Mouse (Mus musculus) cortical plate, adult 2 months (tissue): Measurements from ENCODE around the gene Aldh1a3. TPM values are rescaled to one million over a fixed set of nuclear protein-coding genes. Genes with fewer than 3 reads are reported as not detected.

Experiments
- H3K27ac ChIP-seq: fragments of 200-500 bp; 2 replicates; pipeline ENCODE4 v1.5.1; 2012; ENCODE audit warnings: low read length, control low read depth, inconsistent platforms; ENCODE audit not compliant: insufficient read depth
- H3K4me1 ChIP-seq: fragments of 200-500 bp; 2 replicates; pipeline ENCODE4 v1.6.1; 2011; ENCODE audit warnings: low read length; ENCODE audit not compliant: control insufficient read depth, insufficient read depth
- H3K4me3 ChIP-seq: fragments of 200-500 bp; 2 replicates; pipeline ENCODE4 v1.5.1; 2011; ENCODE audit warnings: mild to moderate bottlenecking, low read length, control low read depth; ENCODE audit not compliant: insufficient read depth
- CTCF ChIP-seq: fragments of 200-500 bp; IDR thresholded peaks from 2 replicates; pipeline ENCODE4 v1.5.1; 2011; ENCODE audit warnings: mild to moderate bottlenecking, control low read depth, low read length; ENCODE audit not compliant: insufficient read depth; ENCODE audit errors: extremely low read depth
- POLR2A ChIP-seq: fragments of 200-500 bp; IDR thresholded peaks from 2 replicates; pipeline ENCODE4 v1.6.1; 2011; ENCODE audit warnings: mild to moderate bottlenecking, low read length, control low read depth; ENCODE audit not compliant: insufficient read depth; ENCODE audit errors: extremely low read depth
- polyA plus RNA-seq: library from polyadenylated mRNA; depleted of rRNA; stranded (reverse); fragments of >200 nt; gene quantifications from 2 replicates; pipeline ENCODE4 v1.2.3, GENCODE M21; 2012

Aldh1a3 gene
- polyA plus RNA-seq, 1 experiment: 1.1 TPM

DNA sequence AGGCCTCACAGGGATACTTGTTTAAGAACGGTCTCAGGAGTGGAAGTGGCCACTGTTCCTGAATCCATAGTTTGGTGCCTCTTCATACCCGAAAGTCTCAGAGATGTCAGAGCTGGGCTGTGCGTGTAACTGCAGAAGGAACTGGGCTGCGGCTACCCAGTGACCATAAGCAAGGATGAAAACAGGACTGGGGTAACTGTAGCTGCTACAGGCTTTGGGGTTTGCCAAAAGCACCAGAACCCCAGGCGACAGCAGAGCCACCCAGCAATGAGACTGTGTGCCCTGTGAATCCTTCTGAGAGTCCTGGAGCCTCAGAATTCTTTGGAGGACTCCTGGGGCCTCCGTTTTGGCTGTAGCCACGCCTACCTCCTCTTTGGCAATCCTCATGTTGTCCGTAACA, 25.7 kb downstream of the Aldh1a3 start:
- TF ChIP-seq POLR2A (no peak), CTCF (no peak)
- H3K4me1 ChIP-seq: no peaks in the 10 kb centered on the region
- no peak overlapping the region for H3K27ac ChIP-seq
- no peak overlapping the region for H3K4me3 ChIP-seq

DNA sequence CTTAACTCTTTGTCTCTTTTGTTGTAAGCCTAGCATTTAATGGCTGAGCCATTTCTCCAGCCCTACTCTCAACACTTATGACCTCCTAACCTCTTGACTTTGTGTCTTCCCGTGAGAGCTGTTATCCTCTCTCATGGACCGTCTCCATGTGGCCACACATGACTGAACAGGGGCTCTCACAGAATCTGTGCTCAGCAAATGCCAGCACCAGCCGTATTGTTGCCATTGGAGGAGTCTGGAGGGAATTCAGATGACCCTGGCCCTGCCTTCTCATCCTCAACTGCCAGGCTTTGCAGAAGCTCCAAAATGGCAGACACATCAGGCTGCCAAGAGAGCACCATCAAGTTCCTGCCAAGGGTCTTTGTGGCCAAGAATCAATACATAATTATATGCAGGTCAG, 30.0 kb downstream of the Aldh1a3 start:
- no peak overlapping the region for H3K4me3 ChIP-seq
- H3K27ac ChIP-seq: no peak overlapping the region
- TF ChIP-seq CTCF (no peak), POLR2A (no peak)
- no peaks in the 10 kb centered on the region for H3K4me1 ChIP-seq

DNA sequence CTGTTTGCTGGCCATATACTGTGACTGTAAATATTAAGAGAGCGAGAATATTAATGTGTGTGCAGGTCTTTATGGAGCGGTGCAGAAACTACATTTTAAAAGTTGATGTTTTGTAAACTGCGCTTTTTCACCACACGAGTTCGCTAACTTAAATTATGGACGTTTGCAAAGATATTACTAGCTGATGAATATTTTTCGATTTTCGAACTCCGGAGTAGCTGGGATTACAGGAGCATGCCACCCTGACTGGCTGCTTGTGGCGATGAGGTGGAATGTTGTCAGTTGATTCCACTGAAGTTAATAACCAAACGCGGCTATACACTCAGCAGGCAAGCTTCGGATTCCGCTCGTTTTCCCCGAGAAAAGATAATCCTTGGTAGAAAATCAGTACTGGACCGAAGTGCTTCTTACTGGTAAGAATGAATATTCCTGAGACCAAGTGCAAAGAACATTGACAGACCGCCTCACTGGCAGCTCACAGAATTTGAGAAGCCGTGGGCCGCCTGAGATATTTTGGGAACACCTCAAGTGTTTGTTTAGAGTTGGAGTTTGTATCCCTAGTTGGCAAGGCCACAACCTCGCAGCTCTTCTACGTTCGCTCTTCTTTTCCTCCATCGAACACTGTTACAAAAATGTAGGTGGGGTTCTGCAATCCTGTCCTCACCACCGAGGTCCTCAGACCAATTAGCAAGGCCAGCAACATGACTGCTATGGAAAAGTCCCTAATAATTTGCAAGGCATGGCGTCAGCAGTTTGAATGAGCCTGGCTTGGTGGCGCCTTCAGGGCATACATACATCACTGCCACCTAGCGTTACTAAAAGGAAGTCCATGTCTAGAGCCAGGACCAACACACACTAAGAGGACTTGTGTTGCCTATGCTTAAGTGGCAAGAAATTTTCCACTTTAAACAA, 38.4 kb downstream of the Aldh1a3 start:
- Histone ChIP-seq H3K27ac (no peak overlapping the region), H3K4me1 (no peaks in the 10 kb centered on the region), H3K4me3 (peak overlapping the region; percentile 32; the same call in 1 of the 2 replicates)
- TF ChIP-seq POLR2A (no peak), CTCF (peak; percentile 89)

DNA sequence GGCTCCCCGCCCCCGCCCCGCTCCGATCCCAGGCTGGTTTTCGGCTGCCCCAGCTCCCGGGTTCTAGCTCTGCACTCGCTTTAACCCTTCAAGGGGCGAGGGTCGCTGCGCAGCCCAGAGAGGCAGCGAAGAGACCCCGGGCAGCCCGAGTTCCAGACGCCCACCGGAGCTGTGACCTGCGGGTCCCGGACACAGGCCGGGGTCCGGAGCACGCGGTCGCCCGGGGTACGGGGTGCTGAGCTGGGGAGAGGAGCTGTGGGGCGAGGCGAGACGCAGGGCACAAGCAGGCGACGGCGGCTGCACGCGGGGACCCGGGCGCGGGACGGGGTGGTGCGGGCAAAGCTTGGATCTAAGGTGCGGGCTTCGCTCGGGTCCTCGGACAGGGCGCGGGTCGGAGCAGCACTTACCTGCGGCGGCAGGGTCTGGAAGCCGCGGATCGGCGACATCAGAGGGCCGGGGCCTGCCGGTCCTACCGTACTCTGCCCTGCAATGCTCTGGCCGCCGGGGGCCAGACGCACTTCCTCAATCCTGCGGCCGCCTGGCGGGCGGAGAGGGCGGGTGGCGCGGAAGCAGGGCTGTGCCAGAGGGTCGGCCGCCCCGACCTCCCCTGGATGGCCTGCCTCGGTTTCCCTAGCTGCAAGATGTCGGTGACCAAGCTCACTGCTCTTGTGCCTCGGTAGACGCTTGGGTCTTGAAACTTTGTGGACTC, 39.4 kb downstream of the Aldh1a3 start, which contains the start of gene Lrrk1:
Gene Lrrk1, minus strand, starts transcription at position 538 of the 709 bp plus-strand sequence.
- TF ChIP-seq POLR2A (no peak), CTCF (no peak)
- Histone ChIP-seq H3K4me1 (no peaks in the 10 kb centered on the region), H3K4me3 (peak within 1 kb of the TSS; percentile 32), H3K27ac (peak within 1 kb of the TSS; percentile 89)

DNA sequence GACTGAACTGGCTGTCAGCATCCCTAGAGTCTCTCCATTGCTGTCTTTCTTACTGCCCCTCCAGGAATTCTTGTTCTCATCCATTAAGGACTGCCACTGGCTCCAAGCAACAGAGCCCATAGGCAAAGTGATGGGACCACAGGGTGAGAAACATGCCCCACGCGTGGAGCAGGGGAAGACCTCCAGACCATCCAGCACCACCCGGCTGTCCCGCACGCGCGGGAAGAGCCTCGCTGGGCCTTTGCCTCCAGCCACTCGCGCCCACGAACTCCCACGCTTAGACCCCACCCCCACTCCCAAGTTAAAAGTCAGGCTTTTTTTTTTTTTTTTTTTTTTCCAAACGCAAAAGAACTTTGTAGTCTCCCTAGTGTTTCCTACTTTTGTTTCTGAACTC, 39.9 kb downstream of the Aldh1a3 start:
- no peak for TF ChIP-seq CTCF
- no peak for TF ChIP-seq POLR2A
- Histone ChIP-seq H3K27ac (no peak overlapping the region), H3K4me3 (peak overlapping the region; percentile 32; the same call in 1 of the 2 replicates), H3K4me1 (no peaks in the 10 kb centered on the region)

DNA sequence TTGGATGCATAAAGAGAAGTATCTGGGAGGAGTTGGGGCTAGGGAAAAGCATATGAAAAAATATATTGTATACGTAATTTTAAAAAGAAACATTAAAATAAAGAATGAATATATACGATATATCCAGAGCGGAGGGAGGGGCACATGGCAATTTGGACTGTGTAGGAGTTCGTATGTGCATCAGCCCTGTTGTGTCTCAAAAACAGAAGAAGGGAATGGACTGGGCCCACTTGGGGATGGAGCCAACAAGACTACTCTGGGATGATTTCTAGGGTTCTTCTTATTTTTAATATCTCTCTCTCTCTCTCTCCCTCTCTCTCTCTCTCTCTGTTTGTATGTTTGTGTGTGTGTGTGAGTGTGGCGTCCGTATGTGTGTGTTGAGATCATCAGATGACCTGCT, 40.9 kb downstream of the Aldh1a3 start:
- no peaks in the 10 kb centered on the region for H3K4me1 ChIP-seq
- no peak for TF ChIP-seq CTCF
- no peak for TF ChIP-seq POLR2A
- no peak overlapping the region for H3K27ac ChIP-seq
- no peak overlapping the region for H3K4me3 ChIP-seq

DNA sequence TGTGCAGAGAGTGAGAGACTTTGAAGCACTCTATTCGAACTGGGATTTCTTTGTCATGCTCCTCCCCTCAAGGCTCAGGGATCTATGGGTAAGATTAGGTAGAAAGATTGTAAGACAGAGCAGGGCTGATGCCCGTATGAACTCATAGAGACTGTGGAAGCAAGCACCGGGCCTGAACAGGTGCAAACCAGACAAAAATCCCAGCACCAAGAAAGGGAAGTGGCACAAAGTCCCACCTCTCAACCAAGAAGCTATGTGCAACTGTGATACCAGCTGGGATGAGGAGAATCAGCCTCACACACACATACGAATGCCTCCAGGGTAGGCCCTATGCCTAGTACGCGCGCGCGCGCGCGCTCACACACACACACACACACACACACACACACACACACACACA, 41.5 kb downstream of the Aldh1a3 start:
- Histone ChIP-seq H3K4me1 (no peaks in the 10 kb centered on the region), H3K27ac (no peak overlapping the region), H3K4me3 (no peak overlapping the region)
- no peak for TF ChIP-seq POLR2A
- TF ChIP-seq CTCF: no peak

DNA sequence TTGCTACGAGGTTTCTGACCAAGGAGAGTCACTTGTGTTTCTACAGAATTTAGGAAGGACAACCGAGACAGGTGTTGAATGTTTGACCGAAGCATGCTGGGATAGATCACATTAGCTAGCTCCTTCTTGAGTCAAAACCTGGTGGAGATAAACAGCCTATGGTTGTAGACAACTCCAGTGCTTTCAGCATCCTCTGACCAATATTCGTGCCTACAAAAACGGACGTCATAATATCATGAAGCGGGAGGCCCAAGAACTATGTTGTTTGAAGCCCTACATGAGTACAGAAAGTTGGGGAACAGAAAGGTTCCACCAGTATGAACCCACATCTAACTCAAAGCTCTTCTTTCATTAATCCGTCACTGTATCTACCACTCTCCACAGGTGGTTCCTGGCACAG, 42.4 kb downstream of the Aldh1a3 start:
- Histone ChIP-seq H3K27ac (no peak overlapping the region), H3K4me1 (no peaks in the 10 kb centered on the region), H3K4me3 (no peak overlapping the region)
- TF ChIP-seq CTCF (no peak), POLR2A (no peak)

DNA sequence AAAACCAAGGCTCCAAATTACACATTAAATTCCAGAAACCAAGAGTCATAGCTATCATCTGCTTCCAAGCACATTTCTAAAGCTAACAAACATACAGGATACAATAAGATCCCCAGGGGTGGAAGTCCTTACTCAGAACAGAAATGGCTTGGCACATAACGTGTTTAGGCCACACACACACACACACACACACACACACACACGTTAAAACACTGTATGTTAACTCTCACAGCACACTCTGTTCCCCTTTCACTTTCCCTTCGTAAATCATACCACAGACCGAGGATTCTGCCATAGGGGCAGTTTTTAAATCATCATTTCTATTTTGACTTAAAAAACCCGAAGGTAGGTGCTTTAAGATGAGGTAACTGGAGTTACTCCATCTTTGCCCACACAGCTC, 43.1 kb downstream of the Aldh1a3 start:
- Histone ChIP-seq H3K4me3 (no peak overlapping the region), H3K27ac (no peak overlapping the region), H3K4me1 (no peaks in the 10 kb centered on the region)
- TF ChIP-seq CTCF (no peak), POLR2A (no peak)
